Mouse (Mus musculus): ENCODE data around the gene Gemin4.
A peak's percentile ranks its signal among the peaks of the same experiment; 100 is the strongest.
"Not testable (repeated sequence)": the region's sequence is repeated elsewhere in the genome, so short reads cannot be mapped to it uniquely, and the experiment has no call there.

The Gemin4 gene

DNA sequence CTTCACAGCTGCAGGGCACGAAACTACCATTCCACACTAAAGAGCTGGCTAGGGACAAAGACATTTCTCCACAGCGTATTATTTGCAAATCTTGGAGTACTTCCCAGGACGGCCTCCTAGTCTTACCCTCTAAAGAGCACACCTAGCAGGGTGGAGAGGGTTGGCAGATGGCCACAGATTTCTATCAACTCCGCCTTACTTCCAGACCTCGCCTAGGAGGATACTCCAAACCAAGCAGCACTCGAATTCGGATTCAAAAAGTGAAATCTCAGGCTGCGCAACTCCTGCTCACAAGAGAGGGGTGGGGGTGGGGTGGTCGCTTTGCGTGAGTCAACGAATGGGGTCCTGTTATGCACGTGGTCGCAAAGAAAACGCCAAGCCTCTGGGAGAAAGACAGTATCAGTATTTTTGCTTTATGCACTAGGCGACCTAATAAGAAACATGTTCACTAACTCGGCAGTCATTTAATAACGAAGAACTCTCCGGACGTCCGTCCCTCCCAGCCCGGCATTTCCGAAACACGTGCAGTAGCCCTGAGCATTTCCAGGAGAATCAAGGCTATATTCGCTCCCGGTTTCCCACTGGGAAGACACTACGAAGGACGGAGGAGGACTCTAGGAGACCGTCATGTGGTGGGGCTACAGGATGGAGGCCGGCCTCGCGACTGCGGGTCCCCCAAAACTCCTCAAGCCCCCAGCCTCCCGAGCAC lies 629 bp downstream of the Gemin4 start:
- peak; percentile 88 for DNase-seq (ENCODE audit: low spot score)

GRCm38 (mm10) chr11:76216049-76216540 lies 1.4 kb downstream of the Gemin4 start:
- DNase-seq (ENCODE audit: low spot score) = no peak

DNA sequence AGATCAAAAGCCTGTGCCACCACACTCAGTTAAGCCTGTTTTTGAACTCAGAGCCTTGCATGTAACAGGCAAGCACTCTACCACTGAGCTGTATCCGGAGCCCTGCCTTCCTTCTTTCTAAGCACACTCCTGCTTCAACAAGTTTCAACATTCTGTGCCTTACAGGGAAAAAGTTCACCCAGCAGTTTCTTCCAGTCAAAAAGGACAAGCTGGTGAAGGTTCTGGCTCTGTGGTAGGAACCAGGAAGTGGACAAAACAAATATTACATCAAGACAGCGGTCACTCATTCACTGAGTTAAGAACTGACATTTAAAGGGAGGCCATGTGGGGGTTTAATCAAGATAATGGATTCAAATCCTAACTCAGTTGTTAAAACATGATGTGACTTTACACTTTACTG lies 2.5 kb downstream of the Gemin4 start:
- DNase-seq (ENCODE audit: low spot score) = peak; percentile 48

- no peak for DNase-seq (ENCODE audit: low spot score)
Measured at GRCm38 (mm10) chr11:76213841-76214240, 3.6 kb downstream of the Gemin4 start.

DNA sequence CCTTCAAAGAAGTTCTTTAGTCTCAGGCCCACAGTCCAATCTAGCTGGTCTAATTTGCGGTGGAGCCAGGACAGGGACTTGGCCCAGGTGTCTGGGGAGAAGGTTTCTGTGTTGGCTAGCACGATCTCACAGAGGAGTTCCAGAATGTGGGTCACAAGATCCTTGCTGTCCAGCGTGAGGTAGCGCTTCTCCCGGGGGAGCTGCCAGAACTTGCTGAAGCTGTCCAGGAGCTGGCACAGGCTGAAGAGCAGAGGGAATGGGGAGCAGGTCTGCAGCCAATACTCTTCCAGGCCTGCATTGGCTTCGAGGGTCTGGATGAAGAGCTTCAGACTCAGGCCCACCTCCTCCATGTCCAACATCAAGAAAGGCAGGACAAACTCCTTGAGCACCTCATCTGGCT lies 5.9 kb downstream of the Gemin4 start:
- DNase-seq (ENCODE audit: low spot score) = not testable (repeated sequence)

DNA sequence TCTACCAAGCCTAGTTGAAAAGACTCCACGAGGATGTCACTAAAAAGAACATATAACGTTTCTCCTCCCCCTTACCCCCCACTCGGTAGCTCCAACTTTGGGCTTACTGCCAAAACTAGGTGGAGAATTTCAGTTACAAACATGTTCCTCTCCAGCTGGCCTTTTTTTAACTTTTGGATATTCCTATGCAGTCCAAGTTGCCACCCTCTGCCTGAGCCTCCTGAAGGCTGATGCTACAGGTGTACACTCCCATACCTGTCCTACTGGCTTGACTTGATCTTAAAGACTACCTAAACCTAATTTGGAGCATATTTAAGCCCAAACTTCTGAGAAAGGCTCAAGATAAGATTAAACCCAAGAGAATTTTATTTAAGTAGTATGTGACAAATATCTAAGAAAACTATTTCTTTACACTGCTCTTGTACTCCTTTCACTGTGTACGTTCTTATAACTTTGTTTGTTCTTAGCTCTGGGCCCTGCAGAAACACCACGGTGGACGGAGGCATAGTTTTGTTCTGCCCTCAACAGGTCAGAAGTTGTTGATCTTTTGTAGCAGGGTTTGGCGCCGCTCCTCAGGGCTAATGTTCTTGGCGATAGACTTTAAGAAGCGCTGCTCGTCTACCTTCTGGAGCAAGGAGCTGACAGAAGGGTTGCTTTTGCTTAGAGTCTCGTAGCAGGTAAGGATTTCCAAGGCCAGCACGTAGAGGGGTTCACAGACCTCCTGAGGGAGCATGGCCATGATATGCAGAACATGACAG lies 7.1 kb downstream of the Gemin4 start:
- DNase-seq (ENCODE audit: low spot score) = peak; percentile 38

DNA sequence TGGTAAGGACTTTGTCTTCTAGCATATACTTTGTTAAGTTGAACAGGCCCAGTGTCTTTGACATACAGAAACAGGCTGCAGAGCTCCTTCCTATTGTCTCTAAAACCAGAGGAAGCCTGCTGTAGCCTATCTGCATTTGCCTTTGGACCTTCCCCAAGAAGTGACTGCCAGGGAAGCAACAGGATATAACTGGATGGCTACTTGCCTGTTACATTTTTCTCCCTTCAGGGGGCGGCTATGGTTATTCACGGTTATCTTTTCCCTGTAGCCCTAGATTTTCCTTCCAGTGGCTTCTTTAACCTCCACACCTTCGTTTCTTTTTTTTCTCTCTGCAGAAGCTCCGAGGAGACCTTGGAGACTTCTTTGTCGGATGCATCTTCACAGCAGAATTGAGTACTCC lies 10.7 kb downstream of the Gemin4 start:
- no peak for DNase-seq (ENCODE audit: low spot score)

GRCm38 (mm10) chr11:76201761-76202674 lies 15.4 kb downstream of the Gemin4 start:
- DNase-seq (ENCODE audit: low spot score) = peak; percentile 88

- no peak for DNase-seq (ENCODE audit: low spot score)
Measured at GRCm38 (mm10) chr11:76196977-76197469, 20.4 kb downstream of the Gemin4 start.

GRCm38 (mm10) chr11:76196275-76196976 lies 21.0 kb downstream of the Gemin4 start:
- DNase-seq (ENCODE audit: low spot score) = no peak

DNA sequence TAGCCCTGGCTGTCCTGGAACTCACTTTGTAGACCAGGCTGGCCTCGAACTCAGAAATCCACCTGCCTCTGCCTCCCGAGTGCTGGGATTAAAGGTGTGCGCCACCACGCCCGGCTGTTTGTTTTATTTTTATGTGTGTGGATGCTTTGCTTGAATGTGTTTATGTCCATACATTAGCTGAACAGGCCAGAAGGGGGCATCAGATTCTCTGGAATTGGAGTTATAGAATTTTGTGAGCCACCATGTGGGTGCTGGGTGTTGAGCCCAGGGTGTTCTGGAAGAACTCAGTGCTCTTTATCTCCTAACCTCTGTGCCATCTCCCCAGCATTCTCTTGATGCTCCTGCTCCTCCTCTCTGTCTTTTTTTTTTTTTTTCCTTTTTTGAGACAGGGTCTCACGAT lies 30.6 kb downstream of the Gemin4 start:
- DNase-seq (ENCODE audit: low spot score) = no peak

GRCm38 (mm10) chr11:76183745-76184144 lies 33.7 kb downstream of the Gemin4 start:
- DNase-seq (ENCODE audit: low spot score) = no peak

DNA sequence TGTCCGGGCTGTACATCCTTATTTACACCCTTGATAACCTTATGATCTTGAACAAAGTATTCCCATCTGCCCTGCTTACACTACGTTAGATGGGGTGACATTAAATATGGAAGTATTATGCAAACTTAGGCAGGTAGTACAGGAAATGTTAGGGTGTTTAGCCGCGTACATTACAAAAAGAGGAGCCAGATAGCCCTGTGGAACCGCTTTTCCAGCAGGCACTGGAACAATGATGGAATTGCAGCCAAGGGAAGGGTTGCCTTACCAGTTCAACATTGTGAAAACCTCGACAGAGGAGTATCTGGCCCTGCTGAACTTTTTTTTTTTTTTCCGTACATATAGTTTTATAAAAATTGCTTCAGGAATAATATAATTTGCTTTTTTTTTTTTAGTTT lies 37.3 kb downstream of the Gemin4 start:
- peak; percentile 8 for DNase-seq (ENCODE audit: low spot score)

DNA sequence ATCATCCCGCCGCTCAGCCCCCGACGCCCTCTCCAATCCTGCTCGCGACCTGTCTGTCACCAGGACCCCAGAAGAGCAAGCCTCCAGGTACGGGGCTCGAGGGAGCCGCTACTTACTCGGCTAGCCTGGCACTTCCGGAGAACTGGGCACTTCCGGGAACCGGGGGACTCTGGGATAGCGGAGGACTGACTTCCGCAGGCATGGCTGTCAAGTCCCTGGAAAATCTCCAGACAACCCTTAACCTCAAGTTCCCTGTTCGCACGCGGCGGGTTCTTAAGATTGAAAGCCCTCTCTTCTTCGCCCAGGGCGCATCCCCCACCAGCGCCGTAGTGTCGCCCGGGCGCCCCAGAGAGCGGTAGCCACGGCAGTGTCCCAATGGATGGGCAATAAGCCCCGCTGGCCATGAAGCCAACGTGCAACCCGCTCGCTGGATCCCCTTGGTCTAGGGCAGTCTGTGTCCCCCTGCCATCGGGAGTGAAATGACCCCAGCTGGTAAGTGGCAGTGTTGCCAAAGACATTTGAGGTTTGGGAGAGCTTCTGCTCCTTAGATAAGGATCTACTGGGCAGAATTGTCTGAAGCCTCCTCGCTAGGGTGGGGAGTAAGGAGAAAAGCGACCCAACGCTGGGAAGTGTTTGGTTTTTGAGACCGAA lies 37.8 kb downstream of the Gemin4 start, which contains the start of the genes Vps53 and Fam57a:
Gene Vps53, minus strand, starts transcription at position 153 of the 651 bp plus-strand sequence.
Gene Fam57a, plus strand, starts transcription at position 177 of the 651 bp plus-strand sequence.
- peak; percentile 91 for DNase-seq (ENCODE audit: low spot score)

- DNase-seq (ENCODE audit: low spot score) = no peak
Measured at GRCm38 (mm10) chr11:76178726-76179494, 38.6 kb downstream of the Gemin4 start.

- no peak for DNase-seq (ENCODE audit: low spot score)
Measured at GRCm38 (mm10) chr11:76170207-76170606, 47.3 kb downstream of the Gemin4 start.

GRCm38 (mm10) chr11:76168976-76169375 lies 48.5 kb downstream of the Gemin4 start:
- no peak for DNase-seq (ENCODE audit: low spot score)

DNA sequence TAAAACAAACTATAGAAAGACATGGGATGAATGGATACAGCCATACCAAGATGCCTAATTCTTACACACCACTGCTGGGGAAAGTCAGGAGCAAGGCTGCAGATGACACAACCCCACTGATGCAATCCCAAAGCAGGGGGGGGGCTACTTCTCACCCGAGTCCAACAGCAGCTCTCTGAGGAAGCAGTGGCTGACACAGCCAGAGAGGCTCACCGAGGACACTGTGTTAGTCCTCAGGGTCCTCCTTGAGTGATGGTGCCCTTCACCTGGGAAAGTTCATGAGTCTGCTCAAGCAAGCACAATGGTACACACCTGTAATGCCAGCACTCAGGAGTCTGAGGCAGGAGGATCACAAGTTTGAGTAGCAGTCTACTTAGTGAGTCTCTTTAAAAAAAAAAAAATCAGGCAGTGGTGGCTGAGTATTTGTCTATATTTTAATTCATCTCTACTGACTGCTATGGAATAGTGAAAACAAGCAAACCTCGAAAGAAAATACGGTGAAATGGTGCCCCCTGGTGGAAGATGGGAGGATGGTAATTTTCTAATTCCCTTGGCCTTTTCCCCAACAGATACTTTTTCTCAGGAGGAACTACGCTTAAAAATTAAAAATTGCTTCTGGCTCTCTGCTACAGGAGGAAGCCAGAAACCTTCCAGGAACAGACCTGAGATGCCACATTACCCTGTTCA lies 50.2 kb downstream of the Gemin4 start:
- peak; percentile 81 for DNase-seq (ENCODE audit: low spot score)

DNA sequence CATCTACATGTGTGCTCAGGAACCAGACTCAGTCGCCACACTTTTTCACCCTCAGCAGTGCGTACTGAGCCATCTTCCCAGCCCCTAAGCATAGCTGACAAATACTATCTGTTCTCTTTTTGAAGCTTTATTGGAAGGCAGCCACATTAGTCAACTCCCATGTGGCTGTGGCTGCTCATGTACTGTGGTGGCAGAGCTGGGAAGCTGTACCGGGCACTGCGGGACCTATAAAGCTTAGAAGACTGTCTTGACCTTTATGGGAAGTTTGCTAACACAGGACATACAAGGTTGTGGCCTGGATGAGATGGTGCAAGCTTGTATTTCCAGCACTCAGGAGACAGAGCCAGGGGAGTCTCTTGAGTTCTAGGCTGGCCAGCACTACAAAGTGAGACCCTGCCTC lies 50.8 kb downstream of the Gemin4 start:
- DNase-seq (ENCODE audit: low spot score) = no peak
